Mouse (Mus musculus): ENCODE measurements around the gene Bgn. TPM values are rescaled to one million over a fixed set of nuclear protein-coding genes. Genes with fewer than 3 reads are reported as not detected.

The Bgn gene
- 13.0 and 14.8 TPM in 2 replicates for polyA plus RNA-seq (2016; fragmentation: Nextera tagmentation; extraction: Ambion mirVana)

DNA sequence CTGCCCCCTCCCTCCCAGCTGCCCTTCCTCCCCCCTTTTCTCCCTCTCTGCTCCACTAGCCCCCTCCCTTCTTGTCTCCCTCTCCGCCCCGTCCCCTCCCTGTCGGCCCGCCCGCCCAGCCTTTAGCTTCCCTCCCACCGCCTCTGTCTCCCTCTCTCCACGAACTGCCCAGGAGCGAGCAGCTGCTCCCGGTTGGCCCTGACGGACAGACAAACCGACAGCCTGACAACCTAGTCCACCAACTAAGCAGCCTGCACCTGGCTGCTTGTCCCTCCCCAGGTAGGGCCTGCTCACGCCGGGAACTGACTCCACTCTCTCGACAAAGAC is at the start of gene Bgn:
Gene Bgn, plus strand, starts transcription at position 119 of the 327 bp plus-strand sequence.
- peak within 1 kb of the TSS; percentile 13 for H3K4me3 ChIP-seq
- WGBS (ENCODE audit: insufficient replicate concordance) = 23% methylated on average over 13 of the region's 14 CpGs
- H3K27me3 ChIP-seq (replicated peaks) = peaks cover 74% of the 10 kb centered on the region
- no peaks in the 10 kb centered on the region for H3K36me3 ChIP-seq
- H3K9ac ChIP-seq = no peak within 1 kb of the TSS
- no peak within 1 kb of the TSS for H3K27ac ChIP-seq
- H3K4me1 ChIP-seq = no peaks in the 10 kb centered on the region
- peak within 1 kb of the TSS; percentile 36 for H3K4me2 ChIP-seq
- H3K9me3 ChIP-seq (replicated peaks) = no peaks in the 10 kb centered on the region
- ATAC-seq = no peak

DNA sequence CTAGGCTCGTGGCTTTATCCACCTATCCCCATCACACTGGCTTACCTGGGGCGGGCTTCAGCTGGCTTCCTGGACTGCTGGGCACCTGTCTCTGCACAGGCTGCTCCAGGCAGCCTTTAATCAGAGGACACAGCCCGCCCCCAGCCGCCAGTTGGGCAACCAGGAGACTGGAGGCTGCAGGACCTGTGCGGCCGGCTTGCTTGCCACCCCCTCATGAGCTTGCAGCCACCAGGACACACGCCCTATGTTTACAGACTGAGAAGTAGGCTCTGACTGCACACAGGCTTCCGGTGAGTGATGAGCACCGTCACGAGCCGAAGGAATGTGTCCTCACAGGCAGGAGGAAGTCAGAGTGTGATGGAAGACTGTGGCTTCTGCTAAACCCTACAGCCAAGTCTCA is 48.1 kb upstream of the Bgn start, which contains the start of gene Trex2:
Gene Trex2, minus strand, starts transcription at position 93 of the 400 bp plus-strand sequence.
- Histone ChIP-seq H3K4me1 (no peaks in the 10 kb centered on the region), H3K9ac (no peak within 1 kb of the TSS), H3K27ac (no peak within 1 kb of the TSS), H3K9me3 (replicated peaks) (no peaks in the 10 kb centered on the region), H3K4me3 (no peak within 1 kb of the TSS), H3K4me2 (no peak within 1 kb of the TSS), H3K36me3 (peaks cover 13% of the 10 kb centered on the region), H3K27me3 (replicated peaks) (no peaks in the 10 kb centered on the region; the same call in none of the 2 replicates)
- 60% methylated on average over 11 of the region's 11 CpGs for WGBS (ENCODE audit: insufficient replicate concordance)
- no peak for ATAC-seq

GRCm38 (mm10) chrX:73441428-73441827 is 42.0 kb upstream of the Bgn start:
- WGBS (ENCODE audit: insufficient replicate concordance) = 69% methylated on average over 2 of the region's 2 CpGs

DNA sequence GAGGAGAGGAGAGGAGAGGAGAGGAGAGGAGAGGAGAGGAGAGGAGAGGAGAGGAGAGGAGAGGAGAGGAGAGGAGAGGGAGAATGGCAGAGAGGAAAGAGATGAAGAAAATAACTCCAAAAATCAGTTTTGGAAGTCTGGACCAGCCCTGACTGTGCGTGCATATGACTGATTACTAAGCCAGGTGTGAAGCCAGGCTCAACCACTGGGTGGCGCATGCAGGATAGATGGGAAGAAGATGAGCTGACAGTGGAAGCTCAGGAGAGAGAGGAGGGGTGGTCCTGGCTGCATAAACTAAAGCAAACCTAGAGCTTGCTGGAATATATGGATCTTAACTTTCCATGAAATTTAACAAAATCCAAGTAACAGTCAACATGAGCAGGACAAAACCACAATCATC is 31.5 kb upstream of the Bgn start:
- Histone ChIP-seq H3K36me3 (peaks cover 33% of the 10 kb centered on the region), H3K4me2 (no peak overlapping the region), H3K27me3 (replicated peaks) (0 out of 2 replicates have a peak, but pooled peaks cover 8% of the 10 kb centered on the region), H3K4me1 (no peaks in the 10 kb centered on the region), H3K27ac (no peak overlapping the region), H3K4me3 (no peak overlapping the region), H3K9ac (no peak overlapping the region), H3K9me3 (replicated peaks) (no peaks in the 10 kb centered on the region)
- ATAC-seq = no peak
- WGBS (ENCODE audit: insufficient replicate concordance) = 16% methylated on average over 2 of the region's 2 CpGs

More at GRCm38 (mm10) chrX:73441428-73441827, 42.0 kb upstream of the Bgn start:
- Histone ChIP-seq H3K4me1 (no peaks in the 10 kb centered on the region), H3K9ac (no peak overlapping the region), H3K4me2 (no peak overlapping the region), H3K27ac (no peak overlapping the region), H3K27me3 (replicated peaks) (no peaks in the 10 kb centered on the region; the same call in 1 of the 2 replicates), H3K4me3 (no peak overlapping the region), H3K9me3 (replicated peaks) (no peaks in the 10 kb centered on the region), H3K36me3 (peaks cover 29% of the 10 kb centered on the region)
- no peak for ATAC-seq

DNA sequence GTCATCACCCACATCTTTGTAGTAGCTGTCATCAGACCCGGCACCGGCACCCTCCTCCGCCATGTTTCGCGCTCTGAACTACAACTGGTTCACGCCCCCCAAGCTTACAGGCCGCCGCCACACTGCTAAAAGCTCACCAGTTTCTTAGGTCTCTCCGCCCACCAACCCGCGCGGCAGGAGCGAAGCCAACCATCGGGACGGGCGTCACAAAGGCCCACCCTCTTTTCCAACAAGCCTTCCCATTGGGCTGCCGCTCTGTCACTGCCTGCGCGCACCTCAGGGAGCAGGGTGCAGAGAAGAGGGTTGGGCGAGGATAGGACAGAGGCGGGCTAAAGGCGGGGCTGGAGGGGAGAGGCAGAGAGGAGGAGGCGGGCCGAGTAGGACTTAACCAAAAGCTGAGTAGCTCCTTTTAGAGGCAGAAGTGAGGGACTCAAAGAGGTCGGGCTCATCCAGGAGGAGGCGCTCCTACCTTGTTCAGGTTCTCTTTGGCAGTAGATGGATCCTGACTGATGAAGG is 24.5 kb upstream of the Bgn start, which contains the start of gene Haus7:
Gene Haus7, minus strand, starts transcription at position 168 of the 516 bp plus-strand sequence.
- Histone ChIP-seq H3K27me3 (replicated peaks) (no peaks in the 10 kb centered on the region), H3K9ac (peak within 1 kb of the TSS; percentile 63), H3K9me3 (replicated peaks) (no peaks in the 10 kb centered on the region), H3K27ac (peak within 1 kb of the TSS; percentile 20; the same call in 1 of the 2 replicates), H3K4me2 (peak within 1 kb of the TSS; percentile 75), H3K36me3 (no peaks in the 10 kb centered on the region), H3K4me3 (peak within 1 kb of the TSS; percentile 66), H3K4me1 (peaks cover 11% of the 10 kb centered on the region; the same call in 1 of the 2 replicates)
- peak; percentile 100 for ATAC-seq
- 5% methylated on average over 25 of the region's 26 CpGs for WGBS (ENCODE audit: insufficient replicate concordance)

- no peaks in the 10 kb centered on the region for H3K9me3 ChIP-seq (replicated peaks)
- H3K36me3 ChIP-seq = no peaks in the 10 kb centered on the region
- no peak overlapping the region for H3K9ac ChIP-seq
- 63% methylated on average over 4 of the region's 4 CpGs for WGBS (ENCODE audit: insufficient replicate concordance)
- no peak overlapping the region for H3K4me3 ChIP-seq
- no peak overlapping the region for H3K27ac ChIP-seq
- H3K27me3 ChIP-seq (replicated peaks) = peaks cover 10% of the 10 kb centered on the region; the same call in 1 of the 2 replicates
- no peak overlapping the region for H3K4me2 ChIP-seq
- no peak for ATAC-seq
- H3K4me1 ChIP-seq = peaks cover 11% of the 10 kb centered on the region; the same call in 1 of the 2 replicates
Measured at GRCm38 (mm10) chrX:73460792-73461191, 22.6 kb upstream of the Bgn start.

DNA sequence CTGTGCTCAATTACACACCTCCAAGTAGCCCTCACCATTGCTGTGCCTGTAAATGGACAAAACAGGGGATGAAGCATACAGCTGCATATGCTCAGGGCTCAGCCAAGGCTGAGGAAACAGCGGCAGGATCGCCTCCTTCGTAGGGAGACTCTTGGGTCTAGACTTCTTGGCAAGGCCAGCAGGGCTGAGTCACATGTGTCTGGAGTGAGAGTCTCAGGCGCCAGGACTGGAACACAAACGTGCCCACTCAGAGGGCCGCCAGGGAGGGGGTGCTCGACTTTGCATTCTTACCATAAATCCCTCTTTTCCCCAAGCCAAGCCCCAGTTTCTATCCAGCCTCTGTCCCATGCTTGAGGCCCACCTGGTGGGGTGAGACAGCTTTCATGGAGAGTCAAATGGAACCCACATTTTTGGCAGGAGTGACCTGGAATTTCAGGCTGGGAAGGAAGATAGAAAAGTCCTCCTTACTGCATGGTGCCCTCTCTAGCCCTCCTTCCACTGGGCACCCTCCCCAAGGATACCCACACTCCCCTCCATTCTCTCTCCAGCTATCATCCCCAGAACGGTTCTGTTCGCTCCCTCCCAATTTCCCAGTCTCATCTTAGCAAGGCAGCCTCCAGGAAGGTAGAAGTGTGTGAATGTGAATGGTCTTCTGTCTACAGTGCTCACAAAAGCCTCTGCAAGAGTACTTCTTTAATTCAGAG is 17.8 kb upstream of the Bgn start:
- Histone ChIP-seq H3K9ac (no peak overlapping the region), H3K4me1 (no peaks in the 10 kb centered on the region), H3K27ac (no peak overlapping the region), H3K36me3 (no peaks in the 10 kb centered on the region), H3K4me3 (no peak overlapping the region), H3K4me2 (no peak overlapping the region), H3K9me3 (replicated peaks) (no peaks in the 10 kb centered on the region), H3K27me3 (replicated peaks) (peaks cover 39% of the 10 kb centered on the region)
- ATAC-seq = no peak
- WGBS (ENCODE audit: insufficient replicate concordance) = 60% methylated on average over 9 of the region's 9 CpGs

GRCm38 (mm10) chrX:73467446-73468241 is 15.8 kb upstream of the Bgn start:
- H3K4me1 ChIP-seq = 0 out of 2 replicates have a peak, but pooled peaks cover 6% of the 10 kb centered on the region
- no peaks in the 10 kb centered on the region for H3K9me3 ChIP-seq (replicated peaks)
- 66% methylated on average over 5 of the region's 5 CpGs for whole genome bisulfite sequencing (ENCODE audit: insufficient replicate concordance)
- no peak overlapping the region for H3K4me3 ChIP-seq
- no peaks in the 10 kb centered on the region for H3K36me3 ChIP-seq
- no peak overlapping the region for H3K27ac ChIP-seq
- no peak for ATAC-seq
- H3K4me2 ChIP-seq = no peak overlapping the region
- H3K27me3 ChIP-seq (replicated peaks) = peaks cover 45% of the 10 kb centered on the region
- H3K9ac ChIP-seq = no peak overlapping the region

- Histone ChIP-seq H3K9ac (no peak overlapping the region), H3K9me3 (replicated peaks) (no peaks in the 10 kb centered on the region), H3K4me1 (0 out of 2 replicates have a peak, but pooled peaks cover 6% of the 10 kb centered on the region), H3K4me3 (no peak overlapping the region), H3K4me2 (no peak overlapping the region), H3K27ac (no peak overlapping the region), H3K27me3 (replicated peaks) (peaks cover 45% of the 10 kb centered on the region), H3K36me3 (no peaks in the 10 kb centered on the region)
- ATAC-seq = no peak
- WGBS (ENCODE audit: insufficient replicate concordance) = 65% methylated on average over 3 of the region's 3 CpGs
Measured at GRCm38 (mm10) chrX:73468330-73468729, 15.1 kb upstream of the Bgn start.

DNA sequence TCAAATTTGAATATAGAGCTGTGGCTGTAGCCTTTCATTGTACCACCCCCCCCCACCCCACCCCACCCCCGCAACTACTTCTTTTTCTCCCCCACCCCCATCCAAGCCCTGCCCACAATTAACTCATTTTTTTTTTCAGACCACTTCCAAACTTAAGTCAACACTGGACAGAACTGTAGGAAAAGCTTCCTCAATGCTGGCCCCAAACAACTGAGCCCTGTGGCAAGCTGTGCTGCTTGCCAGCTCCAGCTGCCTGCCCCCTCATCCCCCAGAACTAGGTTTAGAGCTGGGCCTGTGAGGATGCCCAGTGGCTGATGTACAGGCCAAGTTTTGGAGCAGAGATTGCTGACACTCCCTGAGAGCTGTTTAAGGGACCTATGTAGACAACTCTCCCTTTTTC is 14.7 kb upstream of the Bgn start:
- Histone ChIP-seq H3K4me3 (no peak overlapping the region), H3K36me3 (no peaks in the 10 kb centered on the region), H3K9ac (no peak overlapping the region), H3K4me1 (0 out of 2 replicates have a peak, but pooled peaks cover 6% of the 10 kb centered on the region), H3K9me3 (replicated peaks) (no peaks in the 10 kb centered on the region), H3K27ac (no peak overlapping the region), H3K27me3 (replicated peaks) (peaks cover 45% of the 10 kb centered on the region), H3K4me2 (no peak overlapping the region)
- ATAC-seq = no peak
- WGBS (ENCODE audit: insufficient replicate concordance) = no CpG with 5 or more reads among the region's 1 CpGs

GRCm38 (mm10) chrX:73471764-73472163 is 11.6 kb upstream of the Bgn start:
- WGBS (ENCODE audit: insufficient replicate concordance) = 45% methylated on average over 3 of the region's 3 CpGs
- Histone ChIP-seq H3K4me2 (no peak overlapping the region), H3K9ac (no peak overlapping the region), H3K36me3 (no peaks in the 10 kb centered on the region), H3K4me3 (no peak overlapping the region), H3K27me3 (replicated peaks) (peaks cover 44% of the 10 kb centered on the region), H3K9me3 (replicated peaks) (no peaks in the 10 kb centered on the region), H3K27ac (no peak overlapping the region), H3K4me1 (peaks cover 29% of the 10 kb centered on the region)
- 0 out of 2 replicates have a peak, but pooled peaks have one; percentile 28 for ATAC-seq
